Mouse (Mus musculus): ENCODE data around the gene Atp6v0d1. TPM values are rescaled to one million over a fixed set of nuclear protein-coding genes. Genes with fewer than 3 reads are reported as not detected.

The Atp6v0d1 gene
- total and polyA plus RNA-seq, 3 experiments, result 51.1 to 83.8 TPM; not detected in 1

GRCm38 (mm10) chr8:105521995-105522769, 43.7 kb downstream of the Atp6v0d1 start:
- no peak for DNase-seq (ENCODE audit: low read depth, low spot score)
- Histone ChIP-seq H3K79me2 (ENCODE audit: control insufficient read depth, insufficient read depth, low read length, poor library complexity) (no peaks in the 10 kb centered on the region), H3K36me3 (ENCODE audit: control insufficient read depth in 1 of 2, insufficient read depth in 2 of 2, low read length in 2 of 2) (peaks cover 0 to 4% of the 10 kb centered on the region in 2 experiments; a peak in 2 of 4 replicates), H3K27ac (ENCODE audit: control insufficient read depth, low read depth, low read length) (no peak overlapping the region), H3K9me3 (replicated peaks; ENCODE audit: insufficient read depth, low read length) (no peaks in the 10 kb centered on the region), H3K4me3 (ENCODE audit: control insufficient read depth in 1 of 2, insufficient read depth in 1 of 2, low read depth in 2 of 2, low read length in 2 of 2) (no peak overlapping the region), H3K27me3 (ENCODE audit: control insufficient read depth in 1 of 2, insufficient read depth in 2 of 2, low read length in 2 of 2) (no peaks in the 10 kb centered on the region), H3K4me1 (ENCODE audit: control insufficient read depth in 1 of 2, insufficient read depth in 2 of 2, low read length in 2 of 2) (peaks cover 5 to 10% of the 10 kb centered on the region in 2 experiments), H3K9ac (ENCODE audit: control insufficient read depth, low read depth, low read length, poor library complexity, severe bottlenecking) (no peak overlapping the region)
- no peak for TF ChIP-seq CTCF (IDR thresholded peaks at IDR 0.05 in 2 of 3, conservative IDR thresholded peaks at IDR 0.05 in 1 of 3; ENCODE audit: control insufficient read depth in 1 of 3, insufficient read depth in 1 of 3, low read depth in 2 of 3, low read length in 3 of 3, poor library complexity in 1 of 3, severe bottlenecking in 1 of 3)
- no peak for TF ChIP-seq EP300 (IDR thresholded peaks at IDR 0.05; ENCODE audit: low read depth in 1 of 2, low read length in 2 of 2)
- no peak for TF ChIP-seq BHLHE40 (IDR thresholded peaks at IDR 0.05; ENCODE audit: borderline replicate concordance, low read depth, low read length)
- TF ChIP-seq MXI1 (IDR thresholded peaks at IDR 0.05; ENCODE audit: low read depth, low read length), result no peak
- no peak for TF ChIP-seq ZNF384 (IDR thresholded peaks at IDR 0.05; ENCODE audit: low read depth, low read length)
- TF ChIP-seq SMC3 (IDR thresholded peaks at IDR 0.05; ENCODE audit: low read depth, low read length), result no peak
- TF ChIP-seq JUND (IDR thresholded peaks at IDR 0.05; ENCODE audit: low read depth, low read length), result no peak
- TF ChIP-seq ZKSCAN1 (IDR thresholded peaks at IDR 0.05; ENCODE audit: low read depth, low read length), result no peak
- no peak for TF ChIP-seq RCOR1 (IDR thresholded peaks at IDR 0.05; ENCODE audit: low read depth, low read length)
- no peak for TF ChIP-seq ETS1 (IDR thresholded peaks at IDR 0.05; ENCODE audit: low read depth, low read length)
- no peak for TF ChIP-seq ZMIZ1 (IDR thresholded peaks at IDR 0.05; ENCODE audit: low read depth, low read length)
- no peak for TF ChIP-seq TCF12 (IDR thresholded peaks at IDR 0.05; ENCODE audit: low read depth, low read length)
- no peak for TF ChIP-seq HCFC1 (IDR thresholded peaks at IDR 0.05; ENCODE audit: low read depth, low read length)
- TF ChIP-seq MAZ (IDR thresholded peaks at IDR 0.05; ENCODE audit: low read depth, low read length), result no peak
- no peak for TF ChIP-seq USF1 (IDR thresholded peaks at IDR 0.05; ENCODE audit: low read depth, low read length)
- TF ChIP-seq KAT2A (conservative IDR thresholded peaks at IDR 0.05; ENCODE audit: low read depth, low read length), result no peak
- TF ChIP-seq MAFK (IDR thresholded peaks at IDR 0.05; ENCODE audit: borderline replicate concordance, low read depth, low read length), result no peak

GRCm38 (mm10) chr8:105521061-105521460, 44.8 kb downstream of the Atp6v0d1 start:
- DNase-seq (ENCODE audit: low read depth, low spot score), result no peak
- H3K4me3 ChIP-seq (ENCODE audit: control insufficient read depth in 1 of 2, insufficient read depth in 1 of 2, low read depth in 2 of 2, low read length in 2 of 2), result no peak overlapping the region
- H3K79me2 ChIP-seq (ENCODE audit: control insufficient read depth, insufficient read depth, low read length, poor library complexity), result no peaks in the 10 kb centered on the region
- H3K9ac ChIP-seq (ENCODE audit: control insufficient read depth, low read depth, low read length, poor library complexity, severe bottlenecking), result no peak overlapping the region
- H3K27ac ChIP-seq (ENCODE audit: control insufficient read depth, low read depth, low read length), result no peak overlapping the region
- H3K9me3 ChIP-seq (replicated peaks; ENCODE audit: insufficient read depth, low read length), result no peaks in the 10 kb centered on the region
- H3K27me3 ChIP-seq (ENCODE audit: control insufficient read depth in 1 of 2, insufficient read depth in 2 of 2, low read length in 2 of 2), result no peaks in the 10 kb centered on the region
- peaks cover 5 to 16% of the 10 kb centered on the region in 2 experiments for H3K4me1 ChIP-seq (ENCODE audit: control insufficient read depth in 1 of 2, insufficient read depth in 2 of 2, low read length in 2 of 2)
- peaks cover 0 to 7% of the 10 kb centered on the region in 2 experiments; a peak in 3 of 4 replicates for H3K36me3 ChIP-seq (ENCODE audit: control insufficient read depth in 1 of 2, insufficient read depth in 2 of 2, low read length in 2 of 2)
- TF ChIP-seq ETS1 (IDR thresholded peaks at IDR 0.05; ENCODE audit: low read depth, low read length), result no peak
- no peak for TF ChIP-seq CHD2 (IDR thresholded peaks at IDR 0.05; ENCODE audit: low read length)
- TF ChIP-seq GATA1 (IDR thresholded peaks at IDR 0.05; ENCODE audit: low read depth, low read length), result peak; percentile 28; the same call in 1 of the 2 replicates
- no peak for TF ChIP-seq BHLHE40 (IDR thresholded peaks at IDR 0.05; ENCODE audit: borderline replicate concordance, low read depth, low read length)
- no peak for TF ChIP-seq USF2 (IDR thresholded peaks at IDR 0.05; ENCODE audit: borderline replicate concordance in 1 of 2, insufficient read depth in 1 of 2, low read depth in 1 of 2, low read length in 2 of 2)
- TF ChIP-seq RAD21 (IDR thresholded peaks at IDR 0.05; ENCODE audit: low read depth, low read length), result no peak
- TF ChIP-seq ZKSCAN1 (IDR thresholded peaks at IDR 0.05; ENCODE audit: low read depth, low read length), result no peak
- TF ChIP-seq ZNF384 (IDR thresholded peaks at IDR 0.05; ENCODE audit: low read depth, low read length), result no peak

All from MEL (cell line).